Mouse (Mus musculus): Measurements from ENCODE around the gene Kcnk7.

- TF ChIP-seq CTCF (IDR thresholded peaks at IDR 0.05; ENCODE audit: control insufficient read depth, insufficient read depth, insufficient read length): no peak
- no peak for TF ChIP-seq USF1 (IDR thresholded peaks at IDR 0.05; ENCODE audit: low read depth)
- TF ChIP-seq MYOD1 (IDR thresholded peaks at IDR 0.05; ENCODE audit: control insufficient read depth, insufficient read length, low read depth): no peak
Measured at GRCm38 (mm10) chr19:5739446-5739845, 35.3 kb downstream of the Kcnk7 start.

Measured in C2C12 (cell line).